Mouse (Mus musculus): ENCODE results near the gene Olfr824.
A peak's percentile ranks its signal among the peaks of the same experiment; 100 is the strongest.
"Not testable (repeated sequence)": the region's sequence is repeated elsewhere in the genome, so short reads cannot be mapped to it uniquely, and the experiment has no call there.

Gene Olfr824

DNA sequence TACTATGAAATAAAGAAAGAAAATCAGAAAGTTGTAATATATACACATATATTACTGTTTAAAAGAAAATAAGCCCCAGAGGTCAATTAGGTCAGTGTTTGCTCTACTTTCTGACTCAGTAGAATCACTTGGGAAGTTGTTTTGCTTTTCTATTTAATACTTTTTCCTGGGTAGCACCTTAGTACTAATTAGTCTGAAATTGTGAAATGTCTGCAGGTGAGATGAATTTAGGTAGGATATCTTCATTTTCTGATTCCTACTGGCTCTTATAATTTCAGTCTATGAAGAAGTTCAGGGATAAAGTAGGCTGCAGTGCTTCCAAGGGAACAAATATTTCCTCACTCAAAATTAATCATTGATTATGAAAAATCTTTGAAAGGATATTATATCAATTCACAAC lies at the start of gene Olfr824:
Gene Olfr824 (minus strand): TSS at position 101 of the 400 bp plus-strand sequence.
- DNase-seq (ENCODE audit: low spot score in 2 of 2) = not testable (repeated sequence)

DNA sequence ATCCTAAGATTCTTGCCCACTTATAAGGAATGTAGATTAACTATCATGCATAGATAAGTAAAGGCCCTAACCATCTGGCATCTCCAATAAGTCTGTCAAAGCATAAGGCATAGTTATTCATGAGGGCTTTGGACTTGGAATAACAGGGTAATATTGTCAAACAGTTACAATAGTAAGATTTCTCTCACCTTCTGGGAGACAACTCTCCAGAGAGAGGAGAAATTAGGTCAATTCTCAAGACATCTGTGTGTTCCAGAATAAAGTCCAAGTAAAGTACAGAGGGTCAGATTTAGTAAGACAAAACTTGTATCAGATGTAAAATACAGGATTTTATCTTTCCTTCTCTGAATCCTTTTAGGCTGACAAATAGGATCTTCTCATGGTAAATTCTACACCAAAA lies 36.9 kb upstream of the Olfr824 start, which contains the start of gene Olfr825:
Gene Olfr825 (minus strand): TSS at position 101 of the 400 bp plus-strand sequence.
- no peak for DNase-seq (ENCODE audit: low spot score in 2 of 2)

DNA sequence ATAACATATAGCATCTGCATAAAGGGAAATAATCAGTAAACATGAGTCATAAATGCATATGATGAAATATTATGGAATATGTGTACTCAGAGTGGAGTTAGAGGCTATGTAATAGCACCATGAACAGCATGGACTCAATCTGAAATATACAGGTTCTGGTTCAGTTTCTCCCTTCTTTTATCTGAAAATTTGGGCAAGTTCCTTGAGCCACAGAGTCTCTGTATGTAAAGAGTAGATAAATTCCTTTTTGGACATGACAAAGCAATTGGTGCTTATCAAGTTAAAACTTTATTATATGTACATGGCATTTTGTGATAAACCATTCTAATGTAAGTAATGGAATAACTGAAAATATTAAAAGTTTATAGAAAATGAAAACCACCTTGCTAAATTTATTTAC lies 35.4 kb upstream of the Olfr824 start:
- no peak for DNase-seq (ENCODE audit: low spot score in 2 of 2)

DNA sequence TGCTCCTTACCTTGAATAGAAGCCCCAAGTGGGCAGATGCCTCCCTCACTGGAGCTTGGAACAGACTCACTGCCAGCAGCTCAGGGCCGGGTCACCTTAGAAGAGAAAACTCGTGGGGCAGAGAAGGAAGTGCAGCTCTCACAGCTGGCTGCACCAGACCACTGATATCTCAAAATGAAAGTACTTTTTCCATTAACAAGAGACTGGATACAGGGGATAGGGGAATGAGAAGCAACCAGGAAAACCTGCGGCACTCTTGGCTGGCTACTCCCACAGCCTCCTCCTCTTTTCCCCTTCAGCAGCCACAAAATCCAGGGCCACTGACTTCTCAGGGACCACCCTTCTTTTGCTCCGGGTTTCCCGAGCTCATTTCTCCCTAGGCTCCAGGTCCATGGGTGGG lies 14.3 kb upstream of the Olfr824 start:
- DNase-seq (ENCODE audit: low spot score in 2 of 2) = no peak

DNA sequence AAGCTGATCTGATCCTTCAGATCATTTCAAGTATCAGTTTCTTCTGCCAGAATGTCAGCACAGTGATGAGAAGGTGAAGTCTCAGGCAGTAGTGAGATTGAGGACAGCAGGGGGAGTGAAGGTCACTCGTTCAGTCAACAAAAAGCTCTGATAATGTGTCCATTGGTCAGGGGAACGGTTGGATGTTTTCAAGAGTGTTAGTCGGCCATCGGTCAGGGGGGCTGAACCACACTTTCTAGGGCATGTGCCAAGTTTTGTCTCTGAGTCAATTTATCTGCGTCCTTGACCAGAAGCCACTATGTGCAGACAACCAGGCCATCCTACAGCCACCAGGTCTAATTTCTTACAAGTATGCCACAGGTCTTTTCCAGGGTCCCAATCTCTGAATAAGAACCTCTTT lies 12.7 kb upstream of the Olfr824 start:
- DNase-seq (ENCODE audit: low spot score in 2 of 2) = not testable (repeated sequence)

DNA sequence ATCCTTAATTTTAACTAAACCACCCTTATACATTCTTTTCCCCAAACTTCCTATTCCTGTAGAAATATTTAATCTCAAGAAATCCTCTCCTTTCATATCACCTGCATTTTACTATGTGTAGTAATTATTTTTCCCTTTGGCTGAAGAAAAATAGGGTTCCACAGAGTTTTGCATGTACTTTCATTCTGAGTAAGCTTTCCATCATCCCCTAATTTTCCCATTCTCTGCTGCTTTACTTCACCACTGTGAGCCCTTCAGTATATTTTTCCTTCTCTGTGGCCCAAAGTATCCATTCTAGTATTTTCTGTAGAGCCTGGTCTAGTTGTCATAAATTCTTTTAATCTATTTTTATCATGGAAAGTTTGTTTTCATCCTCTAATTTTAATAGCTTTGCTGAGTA lies 5.0 kb upstream of the Olfr824 start:
- DNase-seq (ENCODE audit: low spot score in 2 of 2) = no peak

DNA sequence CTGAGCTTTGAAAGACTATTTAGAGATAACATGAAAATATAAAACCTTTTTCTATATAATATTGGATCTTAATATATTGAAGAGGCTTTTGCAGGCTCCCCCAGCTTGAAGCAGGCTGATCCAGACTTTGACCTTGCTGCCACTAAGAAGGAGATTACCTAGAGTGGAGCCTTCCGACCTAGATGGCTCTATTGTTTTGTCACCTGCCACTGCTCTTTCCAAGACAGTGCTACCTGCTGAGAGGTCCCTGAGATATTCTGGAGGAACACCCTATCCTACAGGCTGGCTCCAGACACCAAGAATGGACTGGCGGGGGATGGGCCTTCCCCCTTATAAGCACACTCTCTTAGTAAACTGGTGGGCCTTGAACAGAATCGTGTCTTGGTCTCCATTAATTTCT lies 13.8 kb downstream of the Olfr824 start:
- not testable (repeated sequence) for DNase-seq (ENCODE audit: low spot score in 2 of 2)

DNA sequence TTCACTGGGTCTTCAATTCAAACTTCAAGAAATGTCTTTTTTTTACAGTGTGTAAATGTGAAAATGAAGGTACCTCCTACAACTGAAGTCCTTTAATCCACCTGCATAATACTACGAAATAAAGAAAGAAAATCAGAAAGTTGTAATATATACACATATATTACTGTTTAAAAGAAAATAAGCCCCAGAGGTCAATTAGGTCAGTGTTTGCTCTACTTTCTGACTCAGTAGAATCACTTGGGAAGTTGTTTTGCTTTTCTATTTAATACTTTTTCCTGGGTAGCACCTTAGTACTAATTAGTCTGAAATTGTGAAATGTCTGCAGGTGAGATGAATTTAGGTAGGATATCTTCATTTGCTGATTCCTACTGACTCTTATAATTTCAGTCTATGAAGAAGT lies 14.5 kb downstream of the Olfr824 start, which contains the start of gene Olfr823:
Gene Olfr823 (minus strand): TSS at position 101 of the 400 bp plus-strand sequence.
- DNase-seq (ENCODE audit: low spot score in 2 of 2) = not testable (repeated sequence)

DNA sequence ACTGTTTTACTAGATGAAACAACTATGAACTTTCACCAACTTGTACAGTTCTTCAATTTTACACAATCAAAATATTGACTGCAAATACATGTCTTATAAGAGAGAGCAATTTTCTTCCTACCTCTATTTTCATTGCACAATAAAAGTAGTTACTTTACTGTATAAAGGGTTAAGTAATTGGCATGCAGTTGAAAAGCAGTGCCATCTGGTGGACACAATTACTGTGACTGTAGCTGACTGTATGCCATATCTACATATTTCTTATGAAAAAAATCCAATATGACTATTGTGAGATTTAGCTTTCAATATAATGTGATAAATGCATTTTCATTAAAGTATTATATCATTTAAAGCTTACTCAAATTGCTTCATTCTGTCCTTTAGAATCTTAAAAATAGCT lies 33.7 kb downstream of the Olfr824 start:
- DNase-seq (ENCODE audit: low spot score in 2 of 2) = no peak

DNA sequence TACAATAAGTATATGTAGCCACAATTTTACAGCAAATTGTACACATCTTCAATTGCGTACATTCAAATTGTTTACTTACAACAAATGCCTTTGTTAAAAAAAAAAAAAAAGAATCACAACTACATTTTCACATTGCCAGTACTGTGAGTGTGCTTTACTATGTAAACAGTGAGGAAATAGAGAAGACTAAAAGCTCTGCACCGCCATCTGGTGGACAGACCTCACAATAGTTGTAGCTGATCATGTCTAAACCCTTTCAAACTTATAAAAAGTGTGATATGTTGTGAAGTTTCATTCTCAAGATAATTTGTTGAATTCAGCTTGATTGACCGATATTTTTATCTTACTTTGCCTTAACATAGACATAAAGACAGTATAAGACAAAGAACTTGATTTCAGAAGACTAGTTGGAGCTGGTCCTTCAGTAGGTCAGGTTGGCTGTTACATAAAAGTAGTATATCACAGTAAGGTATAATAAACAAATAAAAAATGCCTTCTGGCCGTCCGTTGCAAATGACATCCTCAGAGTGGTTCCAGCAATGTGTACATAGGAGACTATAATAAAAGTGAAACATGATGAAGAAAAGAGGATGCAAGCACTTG lies 36.9 kb downstream of the Olfr824 start:
- DNase-seq (ENCODE audit: low spot score in 2 of 2) = peak in 1 of 2 experiments; percentile 27
